Mouse (Mus musculus): ENCODE results near the gene Fam186b.

Fam186b gene

DNA sequence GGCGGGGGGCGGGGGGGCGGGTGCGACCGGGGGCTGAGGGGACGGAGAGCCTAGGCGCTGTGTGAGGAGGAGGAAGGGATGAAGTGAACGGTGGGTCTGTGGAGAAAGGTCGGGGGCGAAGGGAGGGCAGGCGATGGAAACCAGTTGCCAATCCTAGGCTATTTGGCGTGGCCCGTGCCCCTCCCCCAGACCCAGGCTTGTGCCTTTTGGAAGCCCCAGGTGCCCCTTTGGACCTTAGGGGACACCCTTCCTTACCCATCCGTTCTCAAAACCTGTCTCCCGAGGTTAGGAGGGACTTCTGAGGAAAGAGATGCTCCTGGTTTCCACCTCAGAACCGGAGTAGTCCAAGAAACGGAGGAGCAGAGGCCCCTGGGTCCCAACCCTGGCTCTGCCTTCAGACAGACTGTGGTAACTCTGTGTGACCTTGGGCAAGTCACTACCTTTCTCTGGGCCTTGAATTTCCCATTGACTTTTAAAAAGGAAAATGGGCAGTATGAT lies at the start of gene Fam186b:
Gene Fam186b (minus strand): TSS at position 405 of the 498 bp plus-strand sequence.
- DNase-seq (ENCODE audit: extremely low read depth, low read depth, low spot score) = no peak

DNA sequence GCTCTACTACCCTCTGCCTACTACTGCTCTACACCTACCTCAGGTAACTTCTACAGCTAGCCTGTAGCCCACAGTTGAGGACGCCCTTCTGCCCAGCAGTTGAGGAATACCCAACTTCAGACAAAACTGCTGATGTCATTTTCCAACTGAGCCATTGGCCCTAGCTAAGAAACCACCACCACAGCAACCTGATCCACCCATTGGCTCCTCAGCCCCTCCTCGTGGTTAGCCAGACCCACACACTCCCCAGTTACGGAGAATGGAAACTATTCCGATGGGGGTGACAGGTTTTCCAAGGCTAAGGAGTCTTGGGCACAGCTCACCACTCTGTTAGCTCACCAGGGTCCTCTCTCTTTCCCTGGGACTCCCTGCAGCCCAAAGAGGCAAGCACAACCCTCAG lies 49.3 kb upstream of the Fam186b start:
- no peak for DNase-seq (ENCODE audit: extremely low read depth, low read depth, low spot score)

DNA sequence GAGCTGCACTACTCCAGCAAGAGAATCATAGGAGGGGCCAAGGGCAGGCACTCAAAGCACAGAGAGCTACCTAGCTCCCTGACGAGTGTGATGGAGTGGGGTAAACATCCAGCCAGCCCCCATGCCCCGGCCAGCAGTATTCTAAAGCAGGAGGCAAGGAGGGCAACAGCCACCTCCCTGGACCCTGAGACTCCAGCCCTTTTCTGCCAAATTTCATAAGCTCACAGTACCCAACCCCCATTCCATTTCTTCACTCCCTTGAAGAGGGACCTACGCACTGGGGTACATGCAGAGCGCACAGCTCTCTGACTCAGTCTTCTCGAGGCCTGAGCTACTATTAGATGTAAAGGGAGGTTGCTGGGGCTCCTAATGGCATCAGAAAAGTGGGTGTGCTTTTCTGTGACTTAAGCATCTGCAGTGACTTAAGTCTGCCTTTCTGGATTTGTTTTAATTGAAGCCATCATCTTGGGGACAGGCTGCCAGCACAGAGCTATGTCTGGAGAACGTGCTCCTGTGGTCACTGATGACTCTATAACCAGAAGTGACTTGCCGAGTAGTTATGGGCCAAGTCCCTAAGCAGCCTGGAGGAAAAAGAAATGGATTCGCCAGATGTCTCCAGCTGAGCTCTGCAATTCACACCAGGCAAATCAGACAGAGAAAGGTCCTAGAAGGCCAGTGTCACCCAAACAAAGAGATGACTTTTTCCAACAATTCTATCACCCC lies 48.6 kb upstream of the Fam186b start:
- DNase-seq (ENCODE audit: extremely low read depth, low read depth, low spot score) = no peak

DNA sequence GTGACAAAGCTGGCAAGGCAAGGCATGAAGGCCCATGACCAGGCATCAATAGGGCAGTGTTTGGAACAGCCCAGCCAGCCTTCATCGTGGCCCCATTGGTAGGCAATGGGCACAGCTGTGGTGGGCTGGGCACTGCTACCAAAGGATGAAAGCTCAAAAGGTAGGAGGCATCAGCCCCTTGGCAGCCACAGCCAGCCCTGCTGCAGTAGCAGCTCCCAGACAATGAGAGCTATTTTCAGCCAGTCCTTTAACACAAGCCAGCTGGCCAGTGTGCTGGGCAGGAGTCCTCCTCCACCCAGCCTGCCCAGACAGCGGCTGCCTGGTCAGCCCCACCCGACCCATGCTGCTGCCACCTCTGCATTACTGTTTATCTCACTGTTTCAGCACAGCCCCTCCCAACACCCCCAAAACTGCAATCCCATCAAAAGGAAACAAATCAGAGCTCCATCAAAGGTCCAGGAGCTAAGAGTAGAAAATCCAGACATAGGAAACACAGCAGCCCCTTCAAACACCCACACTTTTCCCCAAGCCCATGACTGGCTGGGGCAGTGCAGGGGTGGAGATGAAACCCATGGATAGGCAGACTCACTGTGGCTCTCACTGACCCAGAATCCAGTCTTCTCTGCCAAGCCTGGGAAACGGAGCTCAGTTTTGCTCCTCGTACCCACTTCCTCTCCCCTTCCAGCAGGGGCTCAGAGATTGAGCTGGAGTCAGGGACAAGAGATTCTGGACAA lies 47.9 kb upstream of the Fam186b start:
- DNase-seq (ENCODE audit: extremely low read depth, low read depth, low spot score) = no peak

DNA sequence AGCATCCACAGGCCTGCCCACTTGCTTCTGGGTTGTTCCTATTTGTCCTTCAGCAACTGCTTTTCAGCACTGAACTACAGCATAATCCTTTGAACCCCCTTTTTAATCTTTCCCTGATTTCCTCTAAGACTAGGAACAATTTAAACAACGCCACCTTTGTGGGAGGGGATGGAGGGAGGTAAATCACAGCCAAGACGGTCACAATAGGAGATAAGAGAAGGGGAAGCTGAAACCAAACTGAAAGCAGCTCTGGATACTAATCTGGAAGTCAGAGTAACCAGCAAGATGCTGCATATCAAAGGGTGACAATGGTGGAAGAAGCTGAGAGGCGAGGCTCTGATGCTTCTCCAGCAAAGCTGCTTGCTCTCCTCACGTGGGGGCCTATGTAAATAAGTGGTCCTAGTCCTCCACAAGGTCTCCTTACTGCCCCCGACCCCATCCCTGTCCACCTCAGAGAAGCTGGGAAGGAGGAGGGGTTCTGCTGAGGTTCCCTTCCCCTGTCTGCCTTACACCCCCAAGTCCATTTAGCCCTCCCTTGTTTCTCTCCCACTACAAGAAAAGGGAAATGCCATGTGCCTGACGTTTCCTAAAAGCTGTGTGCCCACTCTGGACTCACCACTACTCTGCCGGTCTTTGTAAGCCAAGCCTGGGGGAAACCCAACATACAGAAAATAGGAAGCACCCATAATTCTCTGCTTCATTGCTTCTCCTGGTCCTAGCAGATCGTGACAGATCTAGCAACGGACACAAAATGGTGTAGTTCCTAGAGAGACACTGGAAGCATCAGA lies 46.7 kb upstream of the Fam186b start:
- DNase-seq (ENCODE audit: extremely low read depth, low read depth, low spot score) = no peak

DNA sequence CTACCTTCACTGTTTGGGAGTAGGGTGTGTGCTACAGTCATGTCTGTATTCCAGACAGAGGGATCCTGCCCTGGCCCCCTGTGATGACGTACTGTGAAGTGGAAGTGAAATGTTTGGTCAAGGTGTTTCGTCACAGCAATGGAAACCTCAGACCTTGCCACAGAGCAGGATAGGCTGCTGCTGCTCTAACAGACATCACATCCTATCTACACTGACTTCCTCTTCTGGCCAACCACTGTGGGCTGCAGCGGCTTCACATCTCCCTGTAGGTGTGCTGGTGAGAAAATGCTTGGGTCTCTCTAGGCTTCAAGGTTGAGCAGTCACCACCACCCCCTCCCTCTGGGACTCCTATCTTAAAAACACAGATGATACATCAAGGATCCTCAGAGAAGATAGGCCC lies 45.4 kb upstream of the Fam186b start:
- DNase-seq (ENCODE audit: extremely low read depth, low read depth, low spot score) = no peak

DNA sequence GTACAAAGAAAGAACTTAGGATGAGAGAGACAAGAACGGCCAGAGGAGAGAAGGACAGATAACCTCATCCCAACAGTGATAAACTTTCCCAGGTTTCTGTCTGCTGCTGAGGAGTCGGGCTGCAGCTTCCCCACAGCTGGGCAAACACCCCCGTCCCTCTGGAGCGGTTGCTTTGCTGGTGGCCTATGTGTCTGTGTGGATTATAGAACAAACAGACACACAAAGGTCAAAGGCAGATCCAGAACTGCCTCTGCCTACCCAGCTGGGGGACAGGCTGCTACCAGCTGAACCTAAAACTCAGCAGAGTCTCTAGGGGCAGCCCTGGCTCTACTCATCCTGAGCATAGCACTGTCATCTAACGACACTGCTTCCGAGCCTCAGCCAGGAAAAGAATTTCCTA lies 44.0 kb upstream of the Fam186b start:
- no peak for DNase-seq (ENCODE audit: extremely low read depth, low read depth, low spot score)

DNA sequence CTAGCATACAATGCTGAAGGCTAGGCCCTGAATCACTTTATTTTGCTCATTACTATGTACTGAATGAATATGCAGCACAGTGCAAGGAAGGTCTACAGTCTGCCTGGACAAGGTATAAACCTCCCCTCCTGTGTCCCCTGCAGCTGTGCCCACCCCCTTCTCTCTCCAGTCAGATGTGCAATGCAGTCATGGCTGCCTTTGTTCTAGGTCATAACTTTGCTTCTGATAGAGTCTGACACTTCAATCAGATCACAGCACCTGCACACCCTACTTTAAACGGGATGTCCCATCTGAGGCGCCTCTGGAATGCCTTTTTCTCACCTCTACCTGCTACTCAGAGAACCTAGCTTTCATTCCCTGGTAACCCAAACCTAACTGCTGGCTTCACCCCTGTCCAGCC lies 43.2 kb upstream of the Fam186b start:
- no peak for DNase-seq (ENCODE audit: extremely low read depth, low read depth, low spot score)

DNA sequence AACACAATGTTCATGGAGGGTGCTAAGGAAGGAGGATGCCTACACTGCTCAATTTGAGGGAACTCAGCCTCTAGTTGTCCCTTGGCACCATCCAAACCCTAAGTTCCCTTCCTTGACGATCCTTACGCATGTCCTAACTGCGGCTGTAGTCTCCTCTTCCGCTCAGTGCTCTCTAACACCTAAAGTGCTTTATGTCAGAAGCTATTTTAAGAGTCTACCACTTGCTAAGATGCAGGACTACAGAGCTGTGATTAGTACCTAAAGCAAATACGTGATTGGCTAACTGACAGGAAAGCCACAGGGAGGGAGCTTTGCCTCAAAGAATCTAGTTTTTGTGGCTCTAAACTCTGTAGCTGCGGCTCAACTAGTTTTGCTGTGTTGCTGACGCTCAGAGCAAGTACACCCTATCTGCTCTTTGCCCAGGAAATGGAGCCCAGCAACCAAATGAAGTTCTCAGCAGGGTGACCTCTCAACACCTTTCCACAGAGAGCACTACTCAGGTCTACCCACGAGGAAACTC lies 40.2 kb upstream of the Fam186b start:
- DNase-seq (ENCODE audit: extremely low read depth, low read depth, low spot score) = no peak

DNA sequence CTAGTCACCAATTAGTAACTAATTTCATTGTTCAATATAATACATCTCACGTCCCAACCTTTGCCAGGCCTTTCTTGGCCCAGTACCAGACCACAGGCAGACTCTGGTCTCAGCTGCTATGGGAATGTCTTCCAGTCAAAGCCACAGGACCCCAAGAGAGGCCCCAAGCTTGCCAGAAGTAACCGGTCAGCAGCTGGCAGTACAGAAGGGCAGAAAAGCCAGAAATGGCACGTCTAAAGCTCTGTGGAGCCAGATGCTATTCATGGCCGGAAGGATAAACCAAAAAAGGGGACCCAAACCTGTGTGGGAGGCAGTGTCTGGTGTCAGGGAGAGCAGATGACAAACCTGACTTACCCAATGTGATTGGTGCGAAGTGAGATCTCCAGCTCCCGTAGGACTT lies 38.8 kb upstream of the Fam186b start:
- DNase-seq (ENCODE audit: extremely low read depth, low read depth, low spot score) = no peak

DNA sequence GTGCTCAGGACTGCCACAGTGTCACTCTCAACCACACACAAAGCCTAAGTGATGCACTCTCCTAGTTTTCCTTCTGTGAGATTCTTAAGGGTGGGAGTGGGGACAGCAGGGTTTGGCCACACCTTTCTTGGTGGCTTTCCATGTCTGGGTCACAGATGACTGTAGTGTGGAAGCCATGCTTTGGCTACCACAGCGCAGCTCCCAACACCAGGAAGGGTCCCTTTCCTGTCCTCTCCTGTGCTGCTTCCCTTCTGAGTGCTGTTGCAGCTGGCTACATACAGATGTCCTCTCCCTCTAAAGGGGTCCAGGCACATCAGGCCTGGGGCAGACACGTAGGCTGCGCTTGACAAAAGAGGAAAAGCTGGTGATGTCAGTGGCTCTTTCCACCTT lies 38.0 kb upstream of the Fam186b start:
- DNase-seq (ENCODE audit: extremely low read depth, low read depth, low spot score) = no peak

DNA sequence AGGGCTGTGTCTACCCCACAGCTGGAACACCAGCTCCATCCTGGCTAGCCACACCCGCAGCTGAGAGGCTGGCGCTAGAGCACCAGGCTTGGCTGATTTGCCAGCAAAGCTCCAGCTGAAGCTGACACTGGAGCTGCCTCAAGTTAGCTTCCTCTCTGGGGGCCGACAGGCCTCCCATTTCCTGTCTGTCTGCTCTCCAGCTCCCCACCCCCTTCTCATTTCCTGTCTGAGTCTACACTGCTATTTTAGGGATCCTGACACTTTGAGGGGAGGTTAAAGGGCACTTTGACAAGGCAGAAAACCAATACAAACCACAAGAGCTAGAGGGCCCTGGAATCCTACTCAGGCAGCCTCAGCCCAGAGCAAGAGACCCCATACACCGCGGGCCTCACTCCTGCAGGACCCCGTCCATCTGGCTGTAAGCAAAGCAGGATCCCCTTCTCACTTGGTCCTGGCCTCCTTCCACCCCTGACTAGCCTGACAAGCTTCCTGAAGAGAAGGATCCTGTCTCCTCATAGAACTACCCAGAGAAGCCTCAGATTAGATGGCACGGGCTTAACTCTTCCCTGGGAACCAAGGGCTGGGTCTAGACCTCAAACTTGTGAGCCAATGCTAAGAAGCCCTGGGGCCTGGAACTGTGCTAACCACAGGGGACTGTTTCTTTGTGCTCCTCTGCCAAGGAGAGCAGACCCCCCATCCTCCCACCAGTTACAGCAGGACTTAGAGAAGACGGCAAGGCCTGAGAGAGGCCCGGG lies 37.4 kb upstream of the Fam186b start:
- DNase-seq (ENCODE audit: extremely low read depth, low read depth, low spot score) = no peak

DNA sequence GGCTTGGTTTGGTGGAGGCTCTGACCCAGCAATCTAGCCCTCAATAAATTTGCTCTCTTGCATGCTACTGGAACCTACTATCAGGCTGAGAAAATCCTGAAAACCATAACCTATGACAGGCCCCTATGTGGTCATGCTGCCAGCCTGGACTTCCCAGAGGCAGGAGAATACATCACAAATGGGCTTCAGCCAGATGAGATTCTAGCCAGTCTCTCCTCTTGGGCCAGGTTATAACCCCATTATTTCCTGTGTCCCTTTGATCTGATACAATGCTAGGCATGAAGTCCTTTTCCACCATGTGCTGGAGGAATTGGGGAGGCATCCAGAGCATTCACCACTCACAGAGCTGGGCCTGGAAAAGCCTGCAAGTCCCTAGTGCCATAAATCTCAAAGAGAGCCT lies 36.4 kb upstream of the Fam186b start:
- no peak for DNase-seq (ENCODE audit: extremely low read depth, low read depth, low spot score)

DNA sequence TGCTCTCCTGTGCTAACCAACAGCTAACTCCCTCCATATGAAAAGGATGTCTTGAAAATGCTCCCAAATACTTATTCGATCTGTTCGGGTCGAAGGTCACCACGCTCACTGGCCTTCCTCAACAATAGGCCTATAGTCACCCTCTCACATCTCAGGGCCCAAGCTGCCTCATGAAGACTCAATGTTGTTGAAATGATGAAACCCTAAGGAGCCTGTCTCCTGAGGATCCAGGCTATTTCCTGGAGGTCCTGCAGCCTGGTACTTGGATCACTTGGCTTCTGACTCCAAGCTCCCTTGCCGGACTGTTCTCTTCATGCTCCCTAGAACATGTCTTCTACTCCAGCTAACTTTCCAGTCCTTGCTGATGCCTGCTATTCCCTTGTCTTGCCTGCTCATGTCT lies 35.7 kb upstream of the Fam186b start:
- no peak for DNase-seq (ENCODE audit: extremely low read depth, low read depth, low spot score)

DNA sequence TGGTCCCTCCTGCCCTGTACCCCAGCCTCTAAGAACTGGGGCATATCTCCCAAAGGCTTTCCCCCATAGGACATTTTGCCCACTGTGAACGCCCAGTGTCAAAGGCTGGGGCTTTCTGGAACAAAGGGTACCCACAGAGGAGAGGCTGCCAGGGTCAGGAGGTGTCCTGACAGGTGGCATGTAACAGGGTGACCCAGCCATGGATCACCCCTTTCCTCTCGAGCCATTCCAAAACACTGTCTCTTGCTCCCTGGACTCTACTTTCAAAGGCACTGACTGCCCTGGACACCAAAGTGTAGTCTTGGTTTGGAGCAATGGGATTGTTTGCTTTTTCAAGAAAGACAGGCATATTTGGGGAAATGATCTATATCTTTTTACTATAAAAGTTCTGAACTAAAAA lies 34.6 kb upstream of the Fam186b start:
- DNase-seq (ENCODE audit: extremely low read depth, low read depth, low spot score) = no peak

DNA sequence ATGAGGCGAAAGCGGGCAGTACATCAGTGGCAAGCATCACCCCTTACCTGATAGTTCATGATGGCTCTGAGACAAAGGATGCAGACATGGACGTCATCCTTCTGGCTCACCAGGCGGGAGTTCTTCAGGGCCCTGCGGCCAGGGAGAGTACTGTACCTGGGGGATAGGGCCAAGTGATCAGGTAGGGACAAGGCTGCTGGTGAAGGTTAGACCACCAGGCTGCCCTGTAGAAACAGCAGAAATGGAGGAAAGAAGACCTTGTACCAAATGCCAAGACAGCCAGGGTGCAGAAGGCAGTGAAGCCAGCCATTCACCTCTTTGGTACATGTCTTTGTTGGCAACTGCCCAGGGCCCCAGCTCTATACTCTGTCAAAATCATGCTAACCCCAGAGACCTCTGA lies 32.3 kb upstream of the Fam186b start:
- DNase-seq (ENCODE audit: extremely low read depth, low read depth, low spot score) = no peak

DNA sequence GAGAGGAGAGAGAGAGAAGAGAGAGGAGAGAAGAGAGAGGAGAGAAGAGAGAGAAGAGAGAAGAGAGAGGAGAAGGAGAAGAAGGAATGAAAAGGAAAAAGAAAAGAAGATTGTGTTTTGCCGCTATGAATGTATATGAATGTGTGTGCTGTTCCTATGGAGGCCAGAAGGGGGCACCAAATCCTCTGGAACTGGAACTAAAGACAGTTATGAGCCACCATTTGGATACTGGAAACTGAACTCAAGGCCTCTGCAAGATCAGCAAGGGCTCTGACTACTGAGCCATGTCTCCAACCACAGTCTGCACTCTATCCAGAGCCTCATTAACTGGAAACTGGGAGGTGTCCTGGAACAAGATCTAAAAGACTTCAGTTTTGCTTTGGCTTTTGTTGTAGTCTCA lies 31.3 kb upstream of the Fam186b start:
- DNase-seq (ENCODE audit: extremely low read depth, low read depth, low spot score) = no peak

DNA sequence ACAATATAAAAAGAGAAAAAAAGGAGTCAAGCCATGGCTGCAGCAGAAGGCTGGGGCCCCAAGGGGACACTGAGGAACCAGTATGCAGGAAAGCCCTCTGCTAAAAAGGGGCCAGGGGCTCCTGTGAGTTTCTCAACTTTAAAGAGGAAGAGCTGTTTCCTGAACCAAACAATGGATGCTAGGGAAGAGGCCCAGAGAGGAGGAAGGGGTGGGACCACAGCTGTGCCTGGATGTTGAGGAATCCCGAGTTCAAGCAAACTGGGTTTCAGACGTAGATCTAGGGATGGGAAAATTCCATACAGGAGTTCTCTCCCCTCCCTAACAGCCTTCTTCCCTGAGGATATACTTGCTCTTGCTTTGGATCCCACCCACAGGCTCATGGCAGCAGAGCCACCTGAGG lies 30.7 kb upstream of the Fam186b start:
- no peak for DNase-seq (ENCODE audit: extremely low read depth, low read depth, low spot score)

DNA sequence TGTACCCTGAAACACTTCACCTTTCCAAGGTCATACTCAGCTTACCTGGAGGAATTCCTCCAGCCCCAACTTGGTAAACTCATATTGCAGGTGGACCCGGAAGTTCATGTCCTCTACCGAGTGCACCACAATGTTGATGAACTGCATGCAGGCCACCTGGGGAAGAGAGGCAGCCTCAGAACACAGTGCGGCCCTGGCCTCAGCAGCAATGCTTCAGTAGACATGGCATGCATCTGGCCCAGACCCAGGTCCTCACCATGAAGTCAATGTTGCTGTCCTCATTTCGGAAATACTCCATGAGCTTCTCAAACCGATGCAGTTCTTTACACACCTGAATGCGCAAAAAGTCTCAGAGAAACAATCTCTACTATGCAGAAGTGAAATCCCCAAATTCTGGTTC lies 29.9 kb upstream of the Fam186b start:
- no peak for DNase-seq (ENCODE audit: extremely low read depth, low read depth, low spot score)

DNA sequence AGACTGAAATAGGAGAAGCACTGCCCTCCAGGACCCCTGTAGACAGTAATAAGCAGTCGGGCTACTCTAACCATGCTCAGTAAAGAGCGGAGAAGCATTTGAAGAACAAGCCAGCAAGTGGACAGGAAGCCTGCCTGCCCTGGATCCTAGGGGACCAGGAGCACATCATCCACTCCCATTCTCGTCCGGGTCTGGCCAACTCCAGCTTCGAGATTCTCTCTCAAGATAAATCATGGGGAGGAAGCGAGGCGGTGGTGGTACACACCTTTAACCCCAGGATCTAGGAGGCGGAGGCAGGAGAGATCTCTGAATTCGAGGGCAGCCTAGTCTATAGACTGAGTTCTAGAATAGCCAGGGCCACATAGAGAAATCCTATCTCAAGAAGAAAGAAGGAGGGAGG lies 28.5 kb upstream of the Fam186b start:
- DNase-seq (ENCODE audit: extremely low read depth, low read depth, low spot score) = no peak

DNA sequence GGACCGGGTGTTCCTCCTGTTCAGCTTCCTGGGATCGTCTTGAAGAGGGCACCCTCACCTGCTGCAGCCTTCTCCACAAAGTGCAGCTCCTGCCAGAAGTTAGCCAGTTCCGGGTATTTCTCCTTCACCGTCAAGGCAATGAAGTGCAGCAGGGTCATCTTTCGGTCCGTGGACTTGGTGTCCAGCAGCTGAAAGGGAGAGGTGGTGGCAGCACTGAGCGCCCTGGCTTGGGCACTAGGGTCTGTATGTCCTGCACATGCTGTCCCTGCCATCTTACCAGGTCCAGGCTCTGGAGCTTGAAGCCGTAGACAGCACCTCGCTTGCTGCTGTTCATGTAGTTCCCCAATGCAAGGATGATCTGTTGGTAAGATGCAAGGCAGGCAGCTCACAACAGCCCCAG lies 25.3 kb upstream of the Fam186b start:
- DNase-seq (ENCODE audit: extremely low read depth, low read depth, low spot score) = no peak
